Mouse (Mus musculus) heart, postnatal 10 days (tissue): ENCODE results near the gene Gm44790. TPM values are rescaled to one million over a fixed set of nuclear protein-coding genes. Genes with fewer than 3 reads are reported as not detected.
A peak's percentile ranks its signal among the peaks of the same experiment; 100 is the strongest.
"Not testable (repeated sequence)": the region's sequence is repeated elsewhere in the genome, so short reads cannot be mapped to it uniquely, and the experiment has no call there.

Experiments used
- DNase-seq, 2 experiments: peaks; one replicate each; pipeline ENCODE4 v3.0.0; 2021
- intact Hi-C: fragments of 180-260 bp; cut with DNase I; formaldehyde crosslinking; loops from one replicate; pipeline ENCODE4 v1.15.1; 2025
- total RNA-seq, 2 experiments: library from RNA; stranded (reverse); gene quantifications; 2 replicates each; pipeline ENCODE4 v1.2.3; 2021

Gene Gm44790
- total RNA-seq, 2 experiments from 2014 or later: 0.93 TPM; not detected in 1

GRCm38 (mm10) chr6:86471760-86472099, 45.3 kb downstream of the Gm44790 start:
- DNase-seq: no peak
- intact Hi-C loops: loop anchor here (1.0 to 5.0 kb wide), 3 partner anchors 25 to 201 kb away; no protein-coding TSS in a partner anchor

- DNase-seq: peak; percentile 100
- intact Hi-C loops: loop anchor here (1.0 to 5.0 kb wide), 3 partner anchors 24 to 200 kb away; no protein-coding TSS in a partner anchor
These were observed 45.9 kb downstream of the Gm44790 start for GRCm38 (mm10) chr6:86472100-86472955.

GRCm38 (mm10) chr6:86473077-86473476, 46.6 kb downstream of the Gm44790 start:
- intact Hi-C loops: loop anchor here (2.0 to 5.0 kb wide), 2 partner anchors 24 to 199 kb away; no protein-coding TSS in a partner anchor
- DNase-seq: no peak

- DNase-seq: no peak
- intact Hi-C loops: loop anchor here (5.0 kb wide), 1 partner anchor 198 kb away; no protein-coding TSS in a partner anchor
These were observed 47.6 kb downstream of the Gm44790 start for GRCm38 (mm10) chr6:86474072-86474471.

GRCm38 (mm10) chr6:86474646-86475181, 48.3 kb downstream of the Gm44790 start:
- DNase-seq: no peak
- intact Hi-C loops: loop anchor here (5.0 kb wide), 1 partner anchor 198 kb away; no protein-coding TSS in a partner anchor

GRCm38 (mm10) chr6:86475462-86476167, 49.2 kb downstream of the Gm44790 start:
- intact Hi-C loops: no loop called here
- peak; percentile 80 to 84 for DNase-seq

GRCm38 (mm10) chr6:86476931-86477330, 50.5 kb downstream of the Gm44790 start:
- no peak for DNase-seq
- intact Hi-C loops: no loop called here

GRCm38 (mm10) chr6:86479311-86479710, 52.9 kb downstream of the Gm44790 start:
- intact Hi-C loops: no loop called here
- peak; percentile 58 to 67 for DNase-seq

GRCm38 (mm10) chr6:86479816-86480188, 53.3 kb downstream of the Gm44790 start:
- no peak for DNase-seq
- intact Hi-C loops: no loop called here

- intact Hi-C loops: no loop called here
- peak; percentile 69 to 76 for DNase-seq
These were observed 53.9 kb downstream of the Gm44790 start for GRCm38 (mm10) chr6:86480189-86480831.

GRCm38 (mm10) chr6:86481871-86482270, 55.4 kb downstream of the Gm44790 start:
- intact Hi-C loops: no loop called here
- DNase-seq: no peak

GRCm38 (mm10) chr6:86485943-86486640, 59.6 kb downstream of the Gm44790 start:
- intact Hi-C loops: no loop called here
- peak in 1 of 2 experiments; percentile 26 for DNase-seq

- DNase-seq: peak; percentile 86 to 87
- intact Hi-C loops: no loop called here
These were observed 61.1 kb downstream of the Gm44790 start for GRCm38 (mm10) chr6:86487358-86488148.

GRCm38 (mm10) chr6:86488149-86488485, 61.7 kb downstream of the Gm44790 start:
- DNase-seq: peak; percentile 72 to 76
- intact Hi-C loops: no loop called here

GRCm38 (mm10) chr6:86489945-86490344, 63.5 kb downstream of the Gm44790 start:
- intact Hi-C loops: no loop called here

GRCm38 (mm10) chr6:86490413-86490812, 64.0 kb downstream of the Gm44790 start:
- intact Hi-C loops: not testable (repeated sequence)

More at GRCm38 (mm10) chr6:86489945-86490344, 63.5 kb downstream of the Gm44790 start:
- DNase-seq: no peak

GRCm38 (mm10) chr6:86493469-86494263, 67.2 kb downstream of the Gm44790 start:
- intact Hi-C loops: no loop called here
- no peak for DNase-seq

More at GRCm38 (mm10) chr6:86490413-86490812, 64.0 kb downstream of the Gm44790 start:
- DNase-seq: not testable (repeated sequence)

- DNase-seq: no peak
- intact Hi-C loops: no loop called here
These were observed 68.3 kb downstream of the Gm44790 start for GRCm38 (mm10) chr6:86494767-86495166.
